Mouse (Mus musculus) midbrain, postnatal 0 days (tissue): Measurements from ENCODE around the gene Cntrob. TPM values are rescaled to one million over a fixed set of nuclear protein-coding genes. Genes with fewer than 3 reads are reported as not detected.

Experiments
- ATAC-seq: fragments of 200-750 bp; cut with Nextera tagmentation; 2 replicates; pipeline ENCODE4 v1.8.0; 2017; ENCODE audit warnings: moderate number of reproducible peaks, mild to moderate bottlenecking, moderate TSS enrichment, moderate library complexity; ENCODE audit not compliant: low FRiP score
- DNase-seq: peaks from one replicate; pipeline ENCODE4 v3.0.0-alpha.2; 2015; ENCODE audit warnings: low spot score
- H3K27ac ChIP-seq: fragments of 300-500 bp; sonication (generic); 2 replicates; pipeline ENCODE4 v1.5.1; 2014; ENCODE audit warnings: low read depth, mild to moderate bottlenecking, low read length, mixed read lengths
- H3K27me3 ChIP-seq: fragments of 300-500 bp; sonication (generic); 2 replicates; pipeline ENCODE4 v1.6.1; 2014; ENCODE audit warnings: low read length, control low read depth, mixed read lengths; ENCODE audit not compliant: insufficient read depth
- H3K36me3 ChIP-seq: fragments of 300-500 bp; sonication (generic); 2 replicates; pipeline ENCODE4 v1.6.1; 2014; ENCODE audit warnings: low read length, control low read depth, mixed read lengths; ENCODE audit not compliant: insufficient read depth
- H3K4me1 ChIP-seq: fragments of 300-500 bp; sonication (generic); 2 replicates; pipeline ENCODE4 v1.6.1; 2014; ENCODE audit warnings: mild to moderate bottlenecking, control low read depth, antibody characterized with exemption, low read length, mixed read lengths; ENCODE audit not compliant: insufficient read depth
- H3K4me2 ChIP-seq: fragments of 300-500 bp; sonication (generic); 2 replicates; pipeline ENCODE4 v1.6.1; 2014; ENCODE audit warnings: low read depth, mild to moderate bottlenecking, low read length, mixed read lengths; ENCODE audit not compliant: poor library complexity, severe bottlenecking
- H3K4me3 ChIP-seq: fragments of 300-500 bp; sonication (generic); 2 replicates; pipeline ENCODE4 v1.5.1; 2014; ENCODE audit warnings: low read depth, mild to moderate bottlenecking, low read length, moderate library complexity
- H3K9ac ChIP-seq: fragments of 300-500 bp; sonication (generic); replicated peaks from 2 replicates; pipeline ENCODE4 v1.6.1; 2014; ENCODE audit warnings: mild to moderate bottlenecking, low read length, moderate library complexity, mixed read lengths; ENCODE audit not compliant: poor library complexity, severe bottlenecking
- H3K9me3 ChIP-seq: fragments of 300-500 bp; sonication (generic); 2 replicates; pipeline ENCODE4 v1.6.1; 2016; ENCODE audit warnings: low read length, control low read depth
- CTCF ChIP-seq: IDR thresholded peaks from 2 replicates; pipeline ENCODE4 v1.5.1; 2016; ENCODE audit warnings: antibody characterized with exemption, mild to moderate bottlenecking
- WGBS: fragments of 180-500 bp; shearing (Covaris S2); extraction: QIAGEN DNeasy Blood & Tissue Kit; methylation state at CpG from one replicate; pipeline ENCODE4 v1.1.7; 2014; 5-methylcytosine and 5-hydroxymethylcytosine counted together
- polyA plus RNA-seq: library from polyadenylated mRNA; unstranded; fragments of >200 nt; fragmentation: Nextera tagmentation; extraction: Ambion mirVana; gene quantifications from 2 replicates; pipeline ENCODE4 v1.2.1, GENCODE M21; 2015
- total RNA-seq: library from RNA; depleted of rRNA; stranded (reverse); fragments of >200 nt; gene quantifications from 2 replicates; pipeline ENCODE4 v1.2.3, GENCODE M21; 2014

Gene Cntrob
- total and polyA plus RNA-seq, 2 experiments from 2014 or later, result 13.6 to 16.2 TPM

GRCm38 (mm10) chr11:69327157-69327442 is 3.5 kb upstream of the Cntrob start:
- Histone ChIP-seq H3K36me3 (no peaks in the 10 kb centered on the region), H3K4me1 (peaks cover 19% of the 10 kb centered on the region; the same call in 1 of the 2 replicates), H3K4me3 (peak overlapping the region; percentile 58; the same call in 1 of the 2 replicates), H3K9ac (no peak overlapping the region), H3K27ac (no peak overlapping the region), H3K4me2 (peak overlapping the region; percentile 92), H3K9me3 (no peaks in the 10 kb centered on the region), H3K27me3 (0 out of 2 replicates have a peak, but pooled peaks cover 3% of the 10 kb centered on the region)
- ATAC-seq (no peak), DNase-seq (no peak)
- WGBS, result 12% methylated on average over 8 of the region's 9 CpGs
- TF ChIP-seq CTCF, result no peak

- Histone ChIP-seq H3K27me3 (0 out of 2 replicates have a peak, but pooled peaks cover 3% of the 10 kb centered on the region), H3K9ac (peak overlapping the region; percentile 65), H3K36me3 (no peaks in the 10 kb centered on the region), H3K27ac (0 out of 2 replicates have a peak overlapping the region, but pooled peaks have one; percentile 18), H3K4me3 (peak overlapping the region; percentile 58), H3K4me2 (peak overlapping the region; percentile 92), H3K9me3 (no peaks in the 10 kb centered on the region), H3K4me1 (peaks cover 21% of the 10 kb centered on the region; the same call in 1 of the 2 replicates)
- ATAC-seq (no peak), DNase-seq (no peak)
- WGBS, result under 1% methylated on average over 45 of the region's 45 CpGs
- no peak for TF ChIP-seq CTCF
These were observed 3.0 kb upstream of the Cntrob start for GRCm38 (mm10) chr11:69326408-69327156.

GRCm38 (mm10) chr11:69325628-69326407 is 2.2 kb upstream of the Cntrob start, which contains the start of gene Kcnab3:
Kcnab3 (plus strand) TSS chr11:69326258.
- TF ChIP-seq CTCF, result no peak
- H3K9ac ChIP-seq, result peak within 1 kb of the TSS; percentile 65
- WGBS, result 12% methylated on average over 26 of the region's 26 CpGs
- H3K36me3 ChIP-seq, result no peaks in the 10 kb centered on the region
- 0 out of 2 replicates have a peak, but pooled peaks cover 3% of the 10 kb centered on the region for H3K27me3 ChIP-seq
- H3K4me2 ChIP-seq, result peak within 1 kb of the TSS; percentile 92
- DNase-seq (peak; percentile 91), ATAC-seq (no peak)
- H3K9me3 ChIP-seq, result no peaks in the 10 kb centered on the region
- 0 out of 2 replicates have a peak within 1 kb of the TSS, but pooled peaks have one; percentile 18 for H3K27ac ChIP-seq
- peak within 1 kb of the TSS; percentile 58 for H3K4me3 ChIP-seq
- peaks cover 19% of the 10 kb centered on the region; the same call in 1 of the 2 replicates for H3K4me1 ChIP-seq

- Histone ChIP-seq H3K4me3 (peak overlapping the region; percentile 60), H3K27ac (0 out of 2 replicates have a peak overlapping the region, but pooled peaks have one; percentile 79), H3K36me3 (0 out of 2 replicates have a peak, but pooled peaks cover 3% of the 10 kb centered on the region), H3K4me2 (peak overlapping the region; percentile 84), H3K27me3 (0 out of 2 replicates have a peak, but pooled peaks cover 3% of the 10 kb centered on the region), H3K9ac (0 out of 2 replicates have a peak overlapping the region, but pooled peaks have one; percentile 77), H3K4me1 (peaks cover 19% of the 10 kb centered on the region; the same call in 1 of the 2 replicates), H3K9me3 (no peaks in the 10 kb centered on the region)
- WGBS, result 81% methylated on average over 6 of the region's 6 CpGs
- DNase-seq, result no peak
- ATAC-seq, result no peak
- no peak for TF ChIP-seq CTCF
These were observed 1.2 kb upstream of the Cntrob start for GRCm38 (mm10) chr11:69324749-69325148.

GRCm38 (mm10) chr11:69322693-69323471 is 693 bp downstream of the Cntrob start:
- Histone ChIP-seq H3K9ac (peak overlapping the region; percentile 75), H3K4me2 (peak overlapping the region; percentile 84), H3K36me3 (peaks cover 10% of the 10 kb centered on the region; the same call in 1 of the 2 replicates), H3K4me1 (peaks cover 19% of the 10 kb centered on the region; the same call in 1 of the 2 replicates), H3K27me3 (0 out of 2 replicates have a peak, but pooled peaks cover 2% of the 10 kb centered on the region), H3K27ac (peak overlapping the region; percentile 93), H3K9me3 (no peaks in the 10 kb centered on the region), H3K4me3 (peak overlapping the region; percentile 60)
- TF ChIP-seq CTCF, result no peak
- DNase-seq, result peak; percentile 9
- 23% methylated on average over 18 of the region's 18 CpGs for WGBS
- ATAC-seq, result no peak
